Mouse (Mus musculus): ENCODE measurements at regions not wholly inside any gene's neighbourhood (a gene's known extent, or its start where the extent isn't known, plus 50 kb on each side); places are given as distances from the start of the nearest gene placed in this dataset.

DNA sequence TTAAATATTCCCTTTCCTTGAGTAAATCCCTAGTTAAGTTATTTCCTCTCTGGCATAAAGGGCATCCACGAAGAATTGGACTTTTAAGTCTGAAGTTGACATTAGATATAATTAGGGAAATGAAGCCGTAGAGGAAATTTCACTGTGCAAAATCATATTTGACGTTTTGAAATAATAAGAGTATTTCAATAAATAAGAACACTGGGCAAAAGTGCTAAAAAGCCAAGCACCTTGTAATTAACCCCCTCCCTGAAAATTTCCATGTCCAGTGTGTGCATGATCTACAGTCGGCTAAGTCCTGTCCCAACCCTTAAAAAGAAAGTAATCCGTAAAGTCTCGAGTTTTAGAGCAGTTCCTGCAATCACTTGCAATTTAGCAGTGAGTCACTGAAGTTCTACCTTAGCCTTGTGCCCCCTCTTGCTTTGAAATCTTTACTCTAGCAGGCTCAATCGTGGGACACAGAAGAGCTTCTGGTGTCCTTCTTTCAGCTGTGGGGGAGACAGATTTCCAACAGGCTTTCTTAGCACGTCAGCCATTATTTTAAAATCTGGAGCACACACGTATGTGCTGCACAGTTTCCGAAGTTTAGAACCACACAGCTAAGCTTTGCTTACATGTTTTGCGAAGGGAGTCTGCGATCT, 69.5 kb upstream of the Ppara start:
- Histone ChIP-seq H3K4me3 (ENCODE audit: inconsistent target) (no peak overlapping the region), H3K27ac (no peak overlapping the region), H3K79me2 (ENCODE audit: inconsistent target) (peaks cover 74% of the 10 kb centered on the region), H3K36me3 (ENCODE audit: inconsistent target) (no peaks in the 10 kb centered on the region)
- WGBS (ENCODE audit: missing documents) = 85% methylated on average over 12 of the region's 12 CpGs

GRCm38 (mm10) chr15:85666496-85666895, 68.3 kb upstream of the Ppara start:
- Histone ChIP-seq H3K4me3 (ENCODE audit: inconsistent target) (no peak overlapping the region), H3K27ac (no peak overlapping the region), H3K79me2 (ENCODE audit: inconsistent target) (peaks cover 62% of the 10 kb centered on the region), H3K36me3 (ENCODE audit: inconsistent target) (no peaks in the 10 kb centered on the region)
- 90% methylated on average over 9 of the region's 9 CpGs for WGBS (ENCODE audit: missing documents)

DNA sequence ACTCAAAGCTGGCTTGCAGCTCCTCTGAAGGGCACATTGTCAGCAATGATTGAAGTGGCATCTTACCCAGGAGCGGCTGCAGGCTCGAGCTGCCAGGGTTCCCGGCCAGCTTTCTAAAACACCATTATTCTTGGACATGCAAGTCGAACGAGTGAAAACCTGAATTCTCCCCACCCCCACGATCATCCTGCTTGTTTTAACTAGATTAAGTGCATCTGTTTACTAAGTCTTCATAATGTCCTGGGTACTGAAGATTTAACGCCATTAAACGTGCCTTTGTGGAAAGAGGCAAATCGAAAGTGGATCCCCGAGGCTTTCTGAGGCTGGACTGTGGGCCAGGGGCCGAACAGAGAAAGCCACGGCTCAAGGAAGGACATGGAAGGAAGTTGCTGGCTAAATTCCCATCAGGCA, 67.4 kb upstream of the Ppara start:
- Histone ChIP-seq H3K27ac (no peak overlapping the region), H3K79me2 (ENCODE audit: inconsistent target) (peaks cover 57% of the 10 kb centered on the region), H3K4me3 (ENCODE audit: inconsistent target) (no peak overlapping the region), H3K36me3 (ENCODE audit: inconsistent target) (no peaks in the 10 kb centered on the region)
- 68% methylated on average over 12 of the region's 12 CpGs for WGBS (ENCODE audit: missing documents)

- WGBS (ENCODE audit: missing documents) = 77% methylated on average over 7 of the region's 7 CpGs
- no peaks in the 10 kb centered on the region for H3K36me3 ChIP-seq (ENCODE audit: inconsistent target)
- peaks cover 57% of the 10 kb centered on the region for H3K79me2 ChIP-seq (ENCODE audit: inconsistent target)
- H3K4me3 ChIP-seq (ENCODE audit: inconsistent target) = no peak overlapping the region
- H3K27ac ChIP-seq = no peak overlapping the region
These were observed 66.7 kb upstream of the Ppara start for GRCm38 (mm10) chr15:85667906-85668590.

- WGBS (ENCODE audit: missing documents) = 33% methylated on average over 9 of the region's 9 CpGs
- Histone ChIP-seq H3K27ac (peak overlapping the region; percentile 78), H3K79me2 (ENCODE audit: inconsistent target) (peaks cover 57% of the 10 kb centered on the region), H3K4me3 (ENCODE audit: inconsistent target) (peak overlapping the region; percentile 5; the same call in 1 of the 2 replicates), H3K36me3 (ENCODE audit: inconsistent target) (no peaks in the 10 kb centered on the region)
These were observed 65.7 kb upstream of the Ppara start for GRCm38 (mm10) chr15:85668871-85669651.

DNA sequence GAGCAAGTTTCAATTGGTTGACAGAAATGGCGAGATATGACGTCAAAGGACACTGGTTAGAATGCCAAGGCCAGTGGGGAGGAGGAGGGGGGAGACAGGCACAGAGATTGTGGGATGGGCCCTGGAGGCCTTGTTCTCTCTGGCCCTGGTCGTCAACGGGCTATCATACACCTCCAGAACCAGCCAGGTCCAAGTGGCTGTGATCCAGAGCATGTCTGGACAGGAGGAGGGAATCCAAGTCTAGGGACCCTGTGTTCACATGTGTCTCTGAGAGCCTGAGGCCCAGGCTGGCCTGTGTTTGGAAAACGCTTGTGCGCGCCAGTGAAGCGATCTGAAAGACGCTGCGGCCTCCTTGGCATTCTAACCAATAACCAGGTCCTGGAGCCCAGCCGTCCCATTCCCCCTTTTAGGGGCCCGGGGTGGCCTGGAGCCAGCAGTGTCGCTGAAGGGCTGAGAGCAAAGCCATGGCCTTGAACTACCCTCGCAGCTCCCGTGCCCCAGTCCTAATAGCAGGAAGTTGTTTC, 65.1 kb upstream of the Ppara start:
- Histone ChIP-seq H3K27ac (peak overlapping the region; percentile 78), H3K79me2 (ENCODE audit: inconsistent target) (peaks cover 57% of the 10 kb centered on the region), H3K4me3 (ENCODE audit: inconsistent target) (peak overlapping the region; percentile 43), H3K36me3 (ENCODE audit: inconsistent target) (no peaks in the 10 kb centered on the region)
- 13% methylated on average over 15 of the region's 15 CpGs for WGBS (ENCODE audit: missing documents)

GRCm38 (mm10) chr15:85670176-85670788, 64.5 kb upstream of the Ppara start:
- peak overlapping the region; percentile 78 for H3K27ac ChIP-seq
- peak overlapping the region; percentile 43 for H3K4me3 ChIP-seq (ENCODE audit: inconsistent target)
- H3K79me2 ChIP-seq (ENCODE audit: inconsistent target) = peaks cover 55% of the 10 kb centered on the region
- H3K36me3 ChIP-seq (ENCODE audit: inconsistent target) = no peaks in the 10 kb centered on the region
- WGBS (ENCODE audit: missing documents) = 1% methylated on average over 54 of the region's 64 CpGs

- H3K27ac ChIP-seq = no peak overlapping the region
- H3K4me3 ChIP-seq (ENCODE audit: inconsistent target) = no peak overlapping the region; the same call in 1 of the 2 replicates
- no peaks in the 10 kb centered on the region for H3K36me3 ChIP-seq (ENCODE audit: inconsistent target)
- under 1% methylated on average over 112 of the region's 141 CpGs for WGBS (ENCODE audit: missing documents)
- H3K79me2 ChIP-seq (ENCODE audit: inconsistent target) = peaks cover 55% of the 10 kb centered on the region
These were observed 63.7 kb upstream of the Ppara start for GRCm38 (mm10) chr15:85670789-85671700.

DNA sequence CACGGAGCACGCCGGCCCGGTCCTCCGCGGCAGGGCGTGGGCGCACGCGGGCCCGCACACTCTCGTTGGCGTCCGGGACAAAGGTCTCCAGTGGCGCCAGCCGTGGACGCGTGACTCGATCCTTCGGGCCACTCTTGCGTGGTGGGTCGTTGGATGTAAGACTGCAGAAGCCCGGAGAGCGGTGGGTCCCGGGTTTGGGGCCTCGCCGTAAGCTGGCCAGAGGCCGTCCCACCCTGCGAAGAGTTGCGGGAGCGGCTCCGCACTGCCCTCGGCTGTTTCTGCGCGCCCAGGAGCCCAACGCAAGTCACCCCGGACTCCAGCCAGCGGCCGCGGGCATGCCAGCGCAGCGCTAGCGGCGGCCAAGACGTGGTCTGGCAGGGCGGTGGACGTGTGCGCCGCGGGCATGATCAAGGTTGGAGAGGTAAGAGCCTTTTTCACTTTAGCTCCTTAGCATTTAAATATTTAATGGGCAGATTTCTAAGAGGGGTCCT, 63.0 kb upstream of the Ppara start:
- WGBS (ENCODE audit: missing documents) = 3% methylated on average over 43 of the region's 50 CpGs
- Histone ChIP-seq H3K36me3 (ENCODE audit: inconsistent target) (no peaks in the 10 kb centered on the region), H3K4me3 (ENCODE audit: inconsistent target) (peak overlapping the region; percentile 26), H3K27ac (no peak overlapping the region), H3K79me2 (ENCODE audit: inconsistent target) (peaks cover 55% of the 10 kb centered on the region)

DNA sequence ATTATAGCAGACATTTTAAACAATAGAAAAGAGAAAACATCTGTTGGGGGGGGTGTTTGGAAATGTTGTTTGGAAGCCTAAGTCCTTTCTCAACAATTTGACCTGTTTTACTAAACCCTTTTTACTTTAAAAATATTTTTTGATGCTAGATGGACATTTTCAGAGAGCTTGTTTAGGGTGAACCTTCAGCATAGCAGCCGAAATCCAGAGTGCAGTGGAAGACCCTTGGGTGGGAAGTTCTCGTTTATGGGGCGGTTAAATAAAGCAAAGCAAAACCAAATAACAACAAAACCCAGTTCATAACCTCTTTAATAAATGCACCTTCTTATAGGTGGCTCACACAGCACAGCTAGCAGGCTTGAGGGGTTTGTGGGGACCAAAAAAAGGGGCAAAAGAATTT, 62.4 kb upstream of the Ppara start:
- H3K27ac ChIP-seq = no peak overlapping the region
- H3K79me2 ChIP-seq (ENCODE audit: inconsistent target) = peaks cover 58% of the 10 kb centered on the region
- WGBS (ENCODE audit: missing documents) = 63% methylated on average over 3 of the region's 3 CpGs
- no peaks in the 10 kb centered on the region for H3K36me3 ChIP-seq (ENCODE audit: inconsistent target)
- H3K4me3 ChIP-seq (ENCODE audit: inconsistent target) = peak overlapping the region; percentile 26

DNA sequence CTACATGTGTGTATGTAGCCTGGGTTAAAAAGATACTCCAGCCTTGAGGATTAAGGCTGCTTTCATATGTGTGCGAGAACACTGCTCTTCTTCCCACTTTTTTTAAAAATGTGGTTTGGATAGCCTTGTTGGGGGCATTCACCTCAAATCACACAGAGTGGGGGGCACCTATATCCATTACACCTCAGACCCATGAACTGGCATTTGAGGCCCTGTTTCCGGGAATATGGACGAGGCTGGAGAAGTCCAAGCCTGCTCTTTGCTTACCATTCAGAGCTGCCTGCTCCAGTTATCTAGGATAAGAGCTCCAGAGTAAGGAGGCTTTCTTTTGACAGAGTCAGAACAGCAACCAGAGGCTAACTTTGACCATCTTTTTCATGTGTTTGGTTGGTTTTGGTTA, 61.9 kb upstream of the Ppara start:
- H3K4me3 ChIP-seq (ENCODE audit: inconsistent target) = 0 out of 2 replicates have a peak overlapping the region, but pooled peaks have one; percentile 26
- H3K79me2 ChIP-seq (ENCODE audit: inconsistent target) = peaks cover 58% of the 10 kb centered on the region
- H3K27ac ChIP-seq = no peak overlapping the region
- H3K36me3 ChIP-seq (ENCODE audit: inconsistent target) = no peaks in the 10 kb centered on the region
- WGBS (ENCODE audit: missing documents) = 73% methylated on average over 3 of the region's 3 CpGs

DNA sequence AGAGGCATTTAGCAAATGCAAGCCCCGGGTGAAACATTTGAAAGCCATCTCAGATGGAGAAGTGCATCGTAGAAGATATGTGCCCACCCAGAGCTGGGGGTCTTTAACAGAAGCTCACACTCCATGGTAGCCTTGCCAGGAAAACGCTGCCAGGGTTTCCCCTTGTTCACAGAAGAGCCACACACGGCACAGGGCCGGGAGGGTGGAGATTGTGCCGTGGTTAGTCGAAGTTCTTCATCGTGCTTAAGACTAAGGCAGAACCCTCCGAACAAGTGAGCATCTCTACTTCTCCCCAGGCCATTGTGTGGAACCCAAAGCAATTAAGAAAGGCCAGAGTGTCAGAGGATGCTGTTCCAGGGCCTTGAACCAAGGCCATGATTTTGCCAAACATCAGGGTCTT, 61.3 kb upstream of the Ppara start:
- no peak overlapping the region for H3K27ac ChIP-seq
- no peak overlapping the region for H3K4me3 ChIP-seq (ENCODE audit: inconsistent target)
- WGBS (ENCODE audit: missing documents) = 50% methylated on average over 9 of the region's 9 CpGs
- H3K79me2 ChIP-seq (ENCODE audit: inconsistent target) = peaks cover 63% of the 10 kb centered on the region; the same call in 1 of the 2 replicates
- no peaks in the 10 kb centered on the region for H3K36me3 ChIP-seq (ENCODE audit: inconsistent target)

GRCm38 (mm10) chr15:85674191-85674984, 60.4 kb upstream of the Ppara start:
- H3K4me3 ChIP-seq (ENCODE audit: inconsistent target) = no peak overlapping the region
- WGBS (ENCODE audit: missing documents) = 82% methylated on average over 8 of the region's 9 CpGs
- no peaks in the 10 kb centered on the region for H3K36me3 ChIP-seq (ENCODE audit: inconsistent target)
- H3K27ac ChIP-seq = no peak overlapping the region
- peaks cover 72% of the 10 kb centered on the region; the same call in 1 of the 2 replicates for H3K79me2 ChIP-seq (ENCODE audit: inconsistent target)
